Mouse (Mus musculus) kidney, adult 2 months (tissue): ENCODE data around the gene Hfe2.

Experiments
- CTCF ChIP-seq: fragments of 200-500 bp; conservative IDR thresholded peaks from 2 replicates; pipeline ENCODE4 v1.5.1; 2011; ENCODE audit warnings: low read depth, mild to moderate bottlenecking, control low read depth, low read length, moderate library complexity, mixed read lengths; ENCODE audit not compliant: insufficient read depth, insufficient read length
- POLR2A ChIP-seq: fragments of 200-500 bp; IDR thresholded peaks from one replicate; pipeline ENCODE4 v1.6.1; 2011; ENCODE audit warnings: low read depth, low read length, control low read depth

DNA sequence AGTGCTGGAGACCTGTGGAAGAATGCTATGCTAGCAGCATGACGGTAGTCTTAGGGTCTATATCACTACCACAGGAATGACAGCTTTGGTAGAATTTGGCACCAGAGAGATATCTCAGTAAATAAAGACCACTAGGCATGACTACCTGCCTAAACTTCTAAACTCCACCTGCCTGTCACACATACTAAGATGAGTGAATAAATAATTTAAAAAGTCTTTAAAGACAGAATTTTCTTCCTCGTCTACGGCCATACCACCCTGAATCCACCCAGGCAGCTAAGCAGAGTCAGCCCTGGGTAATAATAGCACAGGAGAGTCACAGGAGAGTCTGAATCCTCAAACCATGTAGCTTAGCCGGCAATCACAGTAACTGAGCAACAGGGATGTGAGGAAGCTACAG lies 40.1 kb upstream of the Hfe2 start:
- no peak for TF ChIP-seq POLR2A
- no peak for TF ChIP-seq CTCF
